Comparison of ENCODE assay signal across 21 mouse cellular contexts in genomic region chr12:28376770-28377169, GRCm38 (mm10).
A peak's percentile ranks its signal among the peaks of the same experiment; 100 is the strongest.
DNase-seq lines count a peak whose midpoint lies in the region; ATAC-seq and TF ChIP-seq lines count a peak whose summit lies in the region.
"Had no signal": no experiment of that assay in that cellular context is flagged by ENCODE, and none has a peak within 500 bp of the region (broad histone marks: within the 10 kb centered on the region; RNA-seq: fewer than 3 reads in every experiment).

No protein-coding gene starts in this region.

- peak overlapping the region; percentile 15; the same call in 1 of the 2 replicates for H3K4me2 ChIP-seq in midbrain, embryonic 13.5 days (replicated peaks)
- no peak overlapping the region for H3K4me2 ChIP-seq in midbrain, postnatal 0 days (ENCODE audit: low read depth, low read length, poor library complexity, severe bottlenecking)
- H3K4me2 ChIP-seq in embryonic facial prominence, embryonic 11.5 days (ENCODE audit: low read depth, low read length) = no peak overlapping the region
- H3K4me2 ChIP-seq in forebrain, embryonic 15.5 days (replicated peaks) = no peak overlapping the region
- no peak overlapping the region for H3K4me2 ChIP-seq in neural tube, embryonic 13.5 days
- H3K4me2 ChIP-seq: embryonic facial prominence, embryonic 12.5 days; heart, embryonic 13.5 days; liver, embryonic 12.5 days; lung, embryonic 15.5 days; stomach, embryonic 15.5 days had no signal

- peaks cover 25% of the 10 kb centered on the region for H3K27me3 ChIP-seq in midbrain, embryonic 13.5 days
- no peaks in the 10 kb centered on the region; the same call in 1 of the 2 replicates for H3K27me3 ChIP-seq in midbrain, postnatal 0 days (ENCODE audit: insufficient read depth, low read length)
- H3K27me3 ChIP-seq in embryonic facial prominence, embryonic 11.5 days (ENCODE audit: control insufficient read depth, insufficient read depth, low read length) = no peaks in the 10 kb centered on the region
- H3K27me3 ChIP-seq in forebrain, embryonic 15.5 days = no peaks in the 10 kb centered on the region
- no peaks in the 10 kb centered on the region; the same call in 1 of the 2 replicates for H3K27me3 ChIP-seq in neural tube, embryonic 13.5 days
- H3K27me3 ChIP-seq: embryonic facial prominence, embryonic 12.5 days; heart, embryonic 13.5 days; liver, embryonic 12.5 days; lung, embryonic 15.5 days; stomach, embryonic 15.5 days had no signal

- H3K9me3 ChIP-seq in midbrain, embryonic 13.5 days = no peaks in the 10 kb centered on the region
- H3K9me3 ChIP-seq in midbrain, postnatal 0 days (ENCODE audit: low read length) = no peaks in the 10 kb centered on the region
- H3K9me3 ChIP-seq in embryonic facial prominence, embryonic 11.5 days (replicated peaks; ENCODE audit: control insufficient read depth, low read length) = no peaks in the 10 kb centered on the region
- H3K9me3 ChIP-seq in forebrain, embryonic 15.5 days = no peaks in the 10 kb centered on the region
- no peaks in the 10 kb centered on the region for H3K9me3 ChIP-seq in neural tube, embryonic 13.5 days
- H3K9me3 ChIP-seq: embryonic facial prominence, embryonic 12.5 days; heart, embryonic 13.5 days; liver, embryonic 12.5 days; lung, embryonic 15.5 days; stomach, embryonic 15.5 days had no signal

- peak; percentile 78; the same call in 1 of the 2 replicates for ATAC-seq in midbrain, embryonic 13.5 days
- no peak for ATAC-seq in midbrain, postnatal 0 days (ENCODE audit: low FRiP score)
- no peak for ATAC-seq in embryonic facial prominence, embryonic 11.5 days (replicated peaks; ENCODE audit: insufficient number of reproducible peaks, low FRiP score, low TSS enrichment, low read depth)
- ATAC-seq in forebrain, embryonic 15.5 days (replicated peaks) = peak; percentile 73
- ATAC-seq in neural tube, embryonic 13.5 days (ENCODE audit: low read depth) = peak; percentile 65; the same call in 1 of the 2 replicates
- no peak for ATAC-seq in megakaryocyte-erythroid progenitor cell, adult 5-6 weeks (replicated peaks; ENCODE audit: low FRiP score, low TSS enrichment, poor library complexity, severe bottlenecking)
- ATAC-seq: intestine, postnatal 0 days; liver, embryonic 12.5 days had no signal

- DNase-seq in midbrain, postnatal 0 days (ENCODE audit: low spot score) = no peak
- peak; percentile 49 for DNase-seq in embryonic facial prominence, embryonic 11.5 days (ENCODE audit: low spot score)
- no peak for DNase-seq in left cerebral cortex, adult 11 months (ENCODE audit: low spot score)
- DNase-seq in adrenal gland, adult 2 months = no peak
- DNase-seq: cerebellum, postnatal 25 days; heart, postnatal 4 days; right cerebral cortex, postnatal 14 days had no signal

- no peak overlapping the region for H3K27ac ChIP-seq in midbrain, embryonic 13.5 days
- H3K27ac ChIP-seq in midbrain, postnatal 0 days (ENCODE audit: low read depth, low read length) = no peak overlapping the region
- H3K27ac ChIP-seq in embryonic facial prominence, embryonic 11.5 days (replicated peaks; ENCODE audit: low read depth, low read length) = no peak overlapping the region
- 0 out of 2 replicates have a peak overlapping the region, but pooled peaks have one; percentile 35 for H3K27ac ChIP-seq in forebrain, embryonic 15.5 days (replicated peaks)
- no peak overlapping the region for H3K27ac ChIP-seq in neural tube, embryonic 13.5 days (replicated peaks)
- H3K27ac ChIP-seq: embryonic facial prominence, embryonic 12.5 days; heart, embryonic 13.5 days; kidney, postnatal 0 days; layer of hippocampus, adult 2 months; left cerebral cortex, adult 2 months; liver, embryonic 12.5 days; lung, embryonic 15.5 days; macrophage; stomach, embryonic 15.5 days had no signal

- no peak overlapping the region for H3K9ac ChIP-seq in midbrain, embryonic 13.5 days (replicated peaks)
- no peak overlapping the region for H3K9ac ChIP-seq in midbrain, postnatal 0 days (replicated peaks; ENCODE audit: low read length, poor library complexity, severe bottlenecking)
- H3K9ac ChIP-seq in embryonic facial prominence, embryonic 11.5 days (replicated peaks; ENCODE audit: low read length) = no peak overlapping the region
- H3K9ac ChIP-seq in forebrain, embryonic 15.5 days (replicated peaks) = no peak overlapping the region
- H3K9ac ChIP-seq in neural tube, embryonic 13.5 days = no peak overlapping the region
- H3K9ac ChIP-seq: embryonic facial prominence, embryonic 12.5 days; heart, embryonic 13.5 days; liver, embryonic 12.5 days; lung, embryonic 15.5 days; stomach, embryonic 15.5 days had no signal

- no peak overlapping the region for H3K4me3 ChIP-seq in midbrain, embryonic 13.5 days (replicated peaks)
- H3K4me3 ChIP-seq in midbrain, postnatal 0 days (ENCODE audit: low read depth, low read length) = no peak overlapping the region
- H3K4me3 ChIP-seq in embryonic facial prominence, embryonic 11.5 days (ENCODE audit: low read depth, low read length) = no peak overlapping the region
- H3K4me3 ChIP-seq in forebrain, embryonic 15.5 days = no peak overlapping the region
- no peak overlapping the region for H3K4me3 ChIP-seq in neural tube, embryonic 13.5 days
- H3K4me3 ChIP-seq: embryonic facial prominence, embryonic 12.5 days; heart, embryonic 13.5 days; layer of hippocampus, adult 2 months; left cerebral cortex, adult 2 months; liver, embryonic 12.5 days; lung, embryonic 15.5 days; stomach, embryonic 15.5 days had no signal

- TF ChIP-seq CTCF in midbrain, postnatal 0 days (IDR thresholded peaks at IDR 0.05) = no peak

- peaks cover 29% of the 10 kb centered on the region for H3K4me1 ChIP-seq in midbrain, embryonic 13.5 days (replicated peaks)
- no peaks in the 10 kb centered on the region; the same call in 1 of the 2 replicates for H3K4me1 ChIP-seq in midbrain, postnatal 0 days (ENCODE audit: insufficient read depth, low read length)
- H3K4me1 ChIP-seq in embryonic facial prominence, embryonic 11.5 days (ENCODE audit: control insufficient read depth, insufficient read depth, low read length) = no peaks in the 10 kb centered on the region
- H3K4me1 ChIP-seq in forebrain, embryonic 15.5 days = peaks cover 14% of the 10 kb centered on the region
- H3K4me1 ChIP-seq in neural tube, embryonic 13.5 days (replicated peaks) = peaks cover 19% of the 10 kb centered on the region
- H3K4me1 ChIP-seq: liver, embryonic 12.5 days; lung, embryonic 15.5 days; stomach, embryonic 15.5 days had no signal

- 42% methylated on average over 4 of the region's 4 CpGs for WGBS in midbrain, embryonic 13.5 days
- WGBS in midbrain, postnatal 0 days = 38% methylated on average over 4 of the region's 4 CpGs
- WGBS in embryonic facial prominence, embryonic 11.5 days = 52% methylated on average over 4 of the region's 4 CpGs
- WGBS in forebrain, embryonic 15.5 days = 13% methylated on average over 4 of the region's 4 CpGs
- 33% methylated on average over 4 of the region's 4 CpGs for WGBS in neural tube, embryonic 13.5 days

- H3K36me3 ChIP-seq in midbrain, embryonic 13.5 days = no peaks in the 10 kb centered on the region
- H3K36me3 ChIP-seq in midbrain, postnatal 0 days (ENCODE audit: insufficient read depth, low read length) = no peaks in the 10 kb centered on the region
- no peaks in the 10 kb centered on the region for H3K36me3 ChIP-seq in embryonic facial prominence, embryonic 11.5 days (replicated peaks; ENCODE audit: control insufficient read depth, insufficient read depth, low read depth, low read length)
- no peaks in the 10 kb centered on the region for H3K36me3 ChIP-seq in forebrain, embryonic 15.5 days
- H3K36me3 ChIP-seq in neural tube, embryonic 13.5 days = no peaks in the 10 kb centered on the region
- H3K36me3 ChIP-seq: embryonic facial prominence, embryonic 12.5 days; heart, embryonic 13.5 days; liver, embryonic 12.5 days; lung, embryonic 15.5 days; stomach, embryonic 15.5 days had no signal

Comparison
In these comparisons a context has a peak if more than half of its experiments do, and no peak if none do; other contexts are left out.
1. ATAC-seq: peak in midbrain, embryonic 13.5 days (single experiment), forebrain, embryonic 15.5 days (single experiment) and neural tube, embryonic 13.5 days (single experiment); none in midbrain, postnatal 0 days (single experiment), embryonic facial prominence, embryonic 11.5 days (single experiment) and megakaryocyte-erythroid progenitor cell, adult 5-6 weeks (single experiment).